Mouse (Mus musculus): ENCODE results near the gene Olfr1.

The Olfr1 gene

DNA sequence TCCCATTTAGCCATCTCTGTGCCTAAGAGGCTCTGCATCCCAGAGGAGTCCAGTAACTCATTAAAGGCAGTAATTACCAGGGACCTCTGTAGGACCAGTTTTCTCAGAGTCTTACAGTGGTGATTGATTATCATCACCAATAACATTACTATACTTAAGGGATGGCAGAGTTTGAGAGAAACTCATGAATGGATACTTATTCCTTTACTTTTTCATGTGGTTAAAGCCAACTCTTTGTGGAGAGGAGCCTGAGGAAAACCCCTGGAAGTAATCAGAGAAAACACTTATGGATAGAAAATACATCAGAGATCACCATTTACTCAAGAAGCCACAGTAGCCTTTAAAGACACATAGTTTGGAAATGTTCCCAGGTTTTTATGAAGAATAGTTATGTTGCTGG is at the start of gene Olfr1:
Olfr1 (minus strand) TSS at position 101 of the 400 bp plus-strand sequence.
- DNase-seq = no peak

DNA sequence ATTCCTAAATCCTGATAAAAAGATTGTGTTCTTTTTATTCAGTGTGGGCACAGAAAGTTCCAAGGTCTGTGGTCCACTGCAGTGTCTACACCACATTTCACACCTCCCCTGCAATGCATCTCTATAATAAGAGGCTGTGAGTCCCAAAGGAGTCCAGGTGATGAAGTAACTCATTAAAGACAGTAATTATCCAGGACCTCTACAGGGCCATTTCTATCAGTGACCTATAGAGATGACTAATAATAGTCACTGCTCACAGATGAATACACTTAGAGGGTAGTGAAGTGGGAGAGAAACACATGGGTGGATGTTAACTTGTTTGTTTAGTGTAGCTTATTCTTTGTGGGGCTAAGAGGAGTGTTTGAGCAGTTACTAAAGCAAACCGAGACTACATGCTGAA is 29.0 kb upstream of the Olfr1 start, which contains the start of gene Olfr378:
Olfr378 (minus strand) TSS at position 101 of the 400 bp plus-strand sequence.
- no peak for DNase-seq

DNA sequence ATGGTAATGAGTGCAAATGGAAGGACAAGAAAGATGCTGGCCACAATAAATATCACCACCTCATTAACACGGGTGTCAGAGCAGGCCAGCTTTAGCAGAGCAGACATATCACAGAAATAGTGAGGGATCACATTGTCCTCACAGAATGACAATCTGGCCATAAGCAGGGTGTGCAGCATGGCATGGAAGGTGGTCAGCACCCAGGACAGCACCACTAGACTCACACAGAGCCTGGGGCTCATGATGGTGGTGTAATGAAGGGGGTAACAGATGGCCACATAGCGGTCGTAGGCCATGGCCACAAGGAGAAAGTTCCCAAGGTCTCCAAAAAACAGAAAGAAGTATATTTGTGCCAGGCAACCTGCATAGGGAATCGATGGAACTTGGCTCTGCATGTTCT is 4.0 kb downstream of the Olfr1 start:
- no peak for DNase-seq

GRCm38 (mm10) chr11:73370946-73371345 is 28.5 kb downstream of the Olfr1 start, which contains the start of gene Olfr376:
Gene Olfr376, plus strand, starts transcription at chr11:73371246.
- DNase-seq = no peak

DNA sequence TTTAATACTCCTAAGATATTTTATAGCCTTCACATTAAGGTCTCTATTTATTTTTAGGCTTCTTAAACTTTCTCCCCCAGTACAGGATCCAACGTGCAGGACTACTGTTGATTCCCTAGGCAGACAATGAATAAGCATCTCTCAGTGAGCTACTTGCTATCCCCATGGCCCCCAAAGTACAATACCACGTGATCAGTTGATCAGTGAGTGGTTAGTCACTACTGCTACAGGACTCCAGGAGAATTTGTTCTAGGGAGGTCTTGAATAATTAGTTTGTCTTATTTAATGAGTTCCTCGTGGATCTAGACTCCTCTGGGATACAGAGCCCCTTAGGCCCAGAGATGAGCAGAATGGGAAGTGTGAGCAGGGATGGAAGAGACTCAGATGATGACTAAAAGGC is 48.9 kb downstream of the Olfr1 start, which contains the start of gene Olfr20:
Olfr20 (plus strand) TSS at position 301 of the 400 bp plus-strand sequence.
- DNase-seq = no peak

Measured in thymus, postnatal 14 days (tissue).